Mouse (Mus musculus) intestine, embryonic 14.5 days (tissue): ENCODE measurements around the gene Utrn. TPM values are rescaled to one million over a fixed set of nuclear protein-coding genes. Genes with fewer than 3 reads are reported as not detected.

Experiments
- ATAC-seq: fragments of 200-750 bp; cut with Nextera tagmentation; replicated peaks from 2 replicates; pipeline ENCODE4 v1.8.0; 2017; ENCODE audit warnings: low read depth, moderate number of reproducible peaks, moderate TSS enrichment, moderate library complexity; ENCODE audit not compliant: low FRiP score, low TSS enrichment
- DNase-seq: peaks from one replicate; pipeline ENCODE4 v3.0.0-alpha.2; 2018; ENCODE audit warnings: low spot score
- H3K27ac ChIP-seq: fragments of 300-500 bp; sonication (generic); 2 replicates; pipeline ENCODE4 v1.5.1; 2014; ENCODE audit warnings: low read depth, mild to moderate bottlenecking, control low read depth
- H3K27me3 ChIP-seq: fragments of 300-500 bp; sonication (generic); replicated peaks from 2 replicates; pipeline ENCODE4 v1.6.1; 2014; ENCODE audit warnings: low read length, control low read depth; ENCODE audit not compliant: control insufficient read depth, insufficient read depth
- H3K36me3 ChIP-seq: fragments of 300-500 bp; sonication (generic); 2 replicates; pipeline ENCODE4 v1.6.1; 2014; ENCODE audit warnings: low read length, control low read depth; ENCODE audit not compliant: control insufficient read depth, insufficient read depth
- H3K4me1 ChIP-seq: fragments of 300-500 bp; sonication (generic); replicated peaks from 2 replicates; pipeline ENCODE4 v1.6.1; 2014; ENCODE audit warnings: low read length, control low read depth, mixed read lengths; ENCODE audit not compliant: control insufficient read depth, insufficient read depth
- H3K4me2 ChIP-seq: fragments of 300-500 bp; sonication (generic); 2 replicates; pipeline ENCODE4 v1.6.1; 2014; ENCODE audit warnings: low read length
- H3K4me3 ChIP-seq: fragments of 300-500 bp; sonication (generic); 2 replicates; pipeline ENCODE4 v1.5.1; 2014; ENCODE audit warnings: low read depth, low read length, control low read depth, mixed read lengths
- H3K9ac ChIP-seq: fragments of 300-500 bp; sonication (generic); 2 replicates; pipeline ENCODE4 v1.6.1; 2014; ENCODE audit warnings: mild to moderate bottlenecking, low read length
- H3K9me3 ChIP-seq: fragments of 300-500 bp; sonication (generic); 2 replicates; pipeline ENCODE4 v1.6.1; 2016; ENCODE audit warnings: low read length, control low read depth; ENCODE audit not compliant: control insufficient read depth
- WGBS: fragments of 180-500 bp; shearing (Covaris S2); extraction: QIAGEN DNeasy Blood & Tissue Kit; methylation state at CpG from one replicate; pipeline ENCODE4 v1.1.7; 2014; 5-methylcytosine and 5-hydroxymethylcytosine counted together
- polyA plus RNA-seq: library from polyadenylated mRNA; unstranded; fragments of >200 nt; fragmentation: Nextera tagmentation; extraction: Ambion mirVana; gene quantifications from 2 replicates; pipeline ENCODE4 v1.2.1, GENCODE M21; 2014

Gene Utrn
- polyA plus RNA-seq, 1 experiment from 2014 or later: 55.1 TPM

DNA sequence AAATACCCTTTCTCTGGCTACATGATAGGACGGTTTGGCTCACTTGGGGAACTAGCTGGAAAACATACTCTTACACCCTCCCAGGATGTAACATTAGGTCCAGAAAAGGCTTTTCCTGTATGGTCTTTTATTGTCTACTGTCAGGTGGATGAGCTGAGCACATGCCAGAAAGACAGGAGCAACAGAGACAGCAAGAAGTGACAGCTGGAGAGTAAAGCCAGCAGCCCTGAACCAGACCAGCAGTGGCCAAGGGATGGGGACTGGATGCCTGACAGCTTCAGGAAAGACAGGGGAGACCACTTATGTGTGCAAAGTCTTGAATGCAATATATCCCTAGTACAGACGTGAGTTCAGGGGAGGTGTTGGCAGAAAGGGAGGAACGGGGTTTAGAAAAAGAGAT lies 151.8 kb downstream of the Utrn start:
- Histone ChIP-seq H3K4me1 (no peaks in the 10 kb centered on the region), H3K27me3 (no peaks in the 10 kb centered on the region), H3K4me2 (no peak overlapping the region), H3K4me3 (no peak overlapping the region), H3K9ac (no peak overlapping the region), H3K27ac (no peak overlapping the region), H3K9me3 (no peaks in the 10 kb centered on the region), H3K36me3 (peaks cover 31% of the 10 kb centered on the region)
- DNase-seq (no peak), ATAC-seq (no peak)
- 88% methylated on average over 3 of the region's 3 CpGs for WGBS

DNA sequence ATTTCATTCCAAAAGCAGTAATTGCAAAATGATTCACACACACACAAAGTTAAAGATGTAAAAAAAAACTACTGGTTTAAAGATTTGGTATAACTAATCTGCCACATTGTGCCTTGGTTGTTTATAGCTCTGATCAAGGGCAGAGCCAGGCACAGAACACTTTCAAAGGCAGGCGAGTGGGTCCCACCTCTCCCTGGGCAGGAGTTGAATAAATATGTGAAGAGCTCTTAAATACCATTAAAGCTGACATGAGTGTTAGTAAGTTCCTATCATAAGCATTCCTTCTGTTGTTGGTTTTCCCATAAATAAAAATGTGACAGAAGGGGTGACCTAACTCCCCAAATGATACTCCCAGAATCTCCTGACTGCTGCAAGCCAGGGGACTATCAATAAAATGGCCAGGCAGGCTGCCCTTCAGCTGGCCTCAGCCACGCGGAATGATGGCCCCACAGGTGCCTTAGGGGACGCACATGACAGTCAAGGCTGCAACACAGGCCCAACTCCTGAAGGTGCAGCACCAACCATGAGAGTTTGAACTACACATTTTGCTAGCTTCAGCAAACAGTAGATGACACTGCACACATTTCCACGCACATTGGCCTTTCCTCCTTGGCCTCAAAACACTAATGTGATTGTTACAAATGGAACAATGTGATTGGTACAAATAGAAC lies 152.4 kb downstream of the Utrn start:
- no peak overlapping the region for H3K4me2 ChIP-seq
- no peaks in the 10 kb centered on the region for H3K27me3 ChIP-seq
- 69% methylated on average over 5 of the region's 5 CpGs for WGBS
- H3K4me3 ChIP-seq: no peak overlapping the region
- no peak overlapping the region for H3K9ac ChIP-seq
- no peaks in the 10 kb centered on the region for H3K9me3 ChIP-seq
- no peak for ATAC-seq
- no peak overlapping the region for H3K27ac ChIP-seq
- H3K36me3 ChIP-seq: peaks cover 31% of the 10 kb centered on the region
- DNase-seq: no peak
- H3K4me1 ChIP-seq: no peaks in the 10 kb centered on the region

DNA sequence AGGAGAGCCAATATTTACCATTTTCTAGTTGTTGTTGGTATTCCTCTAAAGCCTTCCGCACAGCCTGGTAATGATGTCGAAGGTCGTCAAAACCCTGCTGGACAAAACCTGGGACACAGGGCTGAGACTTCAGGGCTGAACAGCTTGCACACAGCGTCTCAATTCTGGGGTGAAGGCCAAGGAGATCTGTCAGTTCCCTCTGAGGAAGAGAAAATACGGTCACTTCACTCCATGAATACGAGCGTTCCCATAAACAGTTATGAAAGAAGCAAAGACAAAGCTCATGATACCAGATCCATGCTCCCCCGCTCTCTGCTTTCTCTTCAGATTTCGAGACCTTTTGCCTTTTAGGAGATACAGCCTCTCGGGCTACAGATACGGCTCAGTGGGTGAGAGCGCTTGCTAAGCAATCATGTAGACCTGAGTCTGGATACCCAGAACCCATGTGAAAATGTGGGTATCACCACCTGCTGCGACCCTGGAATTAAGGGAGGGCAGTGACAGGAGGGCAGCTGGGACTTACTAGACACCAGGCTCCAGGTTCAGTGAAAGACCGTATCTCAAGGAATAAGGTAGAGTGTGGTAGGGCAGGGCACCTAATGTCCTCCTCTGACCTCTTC lies 155.8 kb downstream of the Utrn start:
- no peak overlapping the region for H3K27ac ChIP-seq
- 92% methylated on average over 14 of the region's 14 CpGs for WGBS
- no peaks in the 10 kb centered on the region for H3K27me3 ChIP-seq
- H3K4me2 ChIP-seq: no peak overlapping the region
- H3K4me3 ChIP-seq: no peak overlapping the region
- H3K4me1 ChIP-seq: no peaks in the 10 kb centered on the region
- DNase-seq (no peak), ATAC-seq (no peak)
- no peak overlapping the region for H3K9ac ChIP-seq
- H3K36me3 ChIP-seq: peaks cover 24% of the 10 kb centered on the region
- no peaks in the 10 kb centered on the region for H3K9me3 ChIP-seq

GRCm38 (mm10) chr10:12711332-12711831 lies 157.8 kb downstream of the Utrn start:
- H3K36me3 ChIP-seq: peaks cover 23% of the 10 kb centered on the region
- no peak overlapping the region for H3K4me2 ChIP-seq
- ATAC-seq: no peak
- H3K27ac ChIP-seq: no peak overlapping the region
- no peak overlapping the region for H3K9ac ChIP-seq
- no peaks in the 10 kb centered on the region for H3K4me1 ChIP-seq
- 76% methylated on average over 11 of the region's 11 CpGs for WGBS
- H3K4me3 ChIP-seq: no peak overlapping the region
- DNase-seq: no peak
- H3K27me3 ChIP-seq: no peaks in the 10 kb centered on the region
- H3K9me3 ChIP-seq: no peaks in the 10 kb centered on the region

- 84% methylated on average over 2 of the region's 2 CpGs for WGBS
- H3K9ac ChIP-seq: no peak overlapping the region
- no peak for ATAC-seq
These were observed 162.6 kb downstream of the Utrn start for GRCm38 (mm10) chr10:12706516-12706915.

GRCm38 (mm10) chr10:12705990-12706389 lies 163.2 kb downstream of the Utrn start:
- H3K36me3 ChIP-seq: peaks cover 3% of the 10 kb centered on the region
- H3K4me3 ChIP-seq: no peak overlapping the region
- no peak overlapping the region for H3K9ac ChIP-seq
- H3K27ac ChIP-seq: no peak overlapping the region
- WGBS: 76% methylated on average over 1 of the region's 1 CpGs
- ATAC-seq: no peak
- no peak for DNase-seq
- H3K9me3 ChIP-seq: no peaks in the 10 kb centered on the region
- no peak overlapping the region for H3K4me2 ChIP-seq
- no peaks in the 10 kb centered on the region; the same call in 1 of the 2 replicates for H3K4me1 ChIP-seq
- no peaks in the 10 kb centered on the region for H3K27me3 ChIP-seq

More at GRCm38 (mm10) chr10:12706516-12706915, 162.6 kb downstream of the Utrn start:
- Histone ChIP-seq H3K27me3 (no peaks in the 10 kb centered on the region), H3K4me1 (no peaks in the 10 kb centered on the region; the same call in 1 of the 2 replicates), H3K27ac (no peak overlapping the region), H3K4me3 (no peak overlapping the region), H3K4me2 (no peak overlapping the region), H3K36me3 (peaks cover 3% of the 10 kb centered on the region), H3K9me3 (no peaks in the 10 kb centered on the region)
- DNase-seq: peak; percentile 28

- H3K36me3 ChIP-seq: peaks cover 3% of the 10 kb centered on the region
- H3K4me3 ChIP-seq: no peak overlapping the region
- H3K27me3 ChIP-seq: no peaks in the 10 kb centered on the region
- no peak overlapping the region for H3K27ac ChIP-seq
- ATAC-seq: no peak
- H3K9me3 ChIP-seq: no peaks in the 10 kb centered on the region
- no peak overlapping the region for H3K4me2 ChIP-seq
- no peak for DNase-seq
- H3K9ac ChIP-seq: no peak overlapping the region
- WGBS: 33% methylated on average over 1 of the region's 1 CpGs
- no peaks in the 10 kb centered on the region; the same call in 1 of the 2 replicates for H3K4me1 ChIP-seq
These were observed 164.9 kb downstream of the Utrn start for GRCm38 (mm10) chr10:12704290-12704689.

- WGBS: 61% methylated on average over 3 of the region's 3 CpGs
- Histone ChIP-seq H3K9me3 (no peaks in the 10 kb centered on the region), H3K4me1 (no peaks in the 10 kb centered on the region; the same call in 1 of the 2 replicates), H3K9ac (no peak overlapping the region), H3K4me3 (no peak overlapping the region), H3K36me3 (peaks cover 3% of the 10 kb centered on the region; the same call in 1 of the 2 replicates), H3K4me2 (no peak overlapping the region), H3K27me3 (no peaks in the 10 kb centered on the region), H3K27ac (no peak overlapping the region)
- ATAC-seq: no peak
- no peak for DNase-seq
These were observed 165.6 kb downstream of the Utrn start for GRCm38 (mm10) chr10:12703526-12703925.
